Mouse (Mus musculus) ES-Bruce4 (cell line): Measurements from ENCODE around the gene Spsb1.

Experiments
- CTCF ChIP-seq: IDR thresholded peaks from one replicate; pipeline ENCODE4 v1.8.1; 2011; ENCODE audit warnings: low read depth, low read length
- POLR2A ChIP-seq: IDR thresholded peaks from one replicate; pipeline ENCODE4 v1.8.1; 2011; ENCODE audit warnings: low read length; ENCODE audit not compliant: insufficient read depth

GRCm38 (mm10) chr4:149913709-149914370, 41.0 kb downstream of the Spsb1 start:
- TF ChIP-seq CTCF = no peak
- no peak for TF ChIP-seq POLR2A
